Mouse (Mus musculus) G1E (cell line): ENCODE results near the gene Hes7. TPM values are rescaled to one million over a fixed set of nuclear protein-coding genes. Genes with fewer than 3 reads are reported as not detected.
A peak's percentile ranks its signal among the peaks of the same experiment; 100 is the strongest.

Experiments
- ATAC-seq: 2 replicates; pipeline ENCODE4 v1.8.0; 2016; ENCODE audit warnings: mild to moderate bottlenecking; ENCODE audit not compliant: insufficient number of reproducible peaks, poor library complexity, low FRiP score, severe bottlenecking; ENCODE audit errors: extremely low read depth
- DNase-seq: peaks from one replicate; pipeline ENCODE4 v3.0.0; 2012; ENCODE audit warnings: low spot score
- H3K27me3 ChIP-seq: 2 replicates; pipeline ENCODE4 v1.6.1; 2012; ENCODE audit warnings: mild to moderate bottlenecking, low read length, inconsistent platforms; ENCODE audit not compliant: insufficient read depth
- H3K36me3 ChIP-seq: replicated peaks from 2 replicates; pipeline ENCODE3; 2012; ENCODE audit warnings: mild to moderate bottlenecking, inconsistent platforms
- H3K4me1 ChIP-seq: 2 replicates; pipeline ENCODE4 v1.6.1; 2012; ENCODE audit warnings: low read depth, low read length, inconsistent platforms, mixed read lengths; ENCODE audit not compliant: insufficient read depth
- H3K4me3 ChIP-seq: 2 replicates; pipeline ENCODE4 v1.5.1; 2012; ENCODE audit warnings: low read depth, mild to moderate bottlenecking, inconsistent platforms, low read length, moderate library complexity, mixed read lengths
- H3K9me3 ChIP-seq: replicated peaks from 2 replicates; pipeline ENCODE4 v1.6.1; 2012; ENCODE audit warnings: inconsistent platforms
- CTCF ChIP-seq: IDR thresholded peaks from 2 replicates; pipeline ENCODE4 v1.5.1; 2012; ENCODE audit warnings: low read depth, low read length, inconsistent platforms, mixed read lengths
- GATA1 ChIP-seq: IDR thresholded peaks from 2 replicates; pipeline ENCODE4 v1.6.1; 2012; ENCODE audit warnings: borderline replicate concordance, low read length, inconsistent platforms, mixed read lengths
- GATA2 ChIP-seq: IDR thresholded peaks from 2 replicates; pipeline ENCODE4 v1.6.1; 2012; ENCODE audit warnings: low read depth, low read length, inconsistent platforms, borderline replicate concordance
- POLR2AphosphoS5 ChIP-seq: IDR thresholded peaks from 2 replicates; pipeline ENCODE4 v1.6.1; 2012; ENCODE audit warnings: low read depth, low read length, inconsistent platforms; ENCODE audit not compliant: insufficient replicate concordance
- TAL1 ChIP-seq: conservative IDR thresholded peaks from 2 replicates; pipeline ENCODE4 v1.6.1; 2012; ENCODE audit warnings: low read depth, low read length, inconsistent platforms, mixed read lengths
- polyA plus RNA-seq: library from polyadenylated mRNA; stranded (reverse); fragments of >175 nt; gene quantifications from 2 replicates; pipeline ENCODE4 v1.2.3, GENCODE M21; 2012
- total RNA-seq, 2 experiments: library from RNA; stranded (forward) in 1 of 2; stranded (reverse) in 1 of 2; fragments of 200-1000 nt in 1 of 2; fragments of >200 nt in 1 of 2; fragmentation: Nextera tagmentation in 1 of 2; gene quantifications; 2 replicates each; pipeline ENCODE4 v1.2.3; 2014 to 2017

Gene Hes7
- total RNA-seq (2014; fragmentation: Nextera tagmentation) (0.53 TPM in 1 of 2 replicates, not detected in the other), total RNA-seq (2017) (0.22 TPM in 1 of 2 replicates, not detected in the other), polyA plus RNA-seq (1.2 and 2.0 TPM in 2 replicates)

- peaks cover 68% of the 10 kb centered on the region for H3K4me1 ChIP-seq
- DNase-seq, result no peak
- no peaks in the 10 kb centered on the region for H3K9me3 ChIP-seq
- peaks cover 15% of the 10 kb centered on the region; the same call in 1 of the 2 replicates for H3K27me3 ChIP-seq
- TF ChIP-seq POLR2AphosphoS5, result no peak
- no peak for TF ChIP-seq GATA1
- no peak for TF ChIP-seq CTCF
- TF ChIP-seq TAL1, result no peak
- TF ChIP-seq GATA2, result no peak
- H3K36me3 ChIP-seq, result no peaks in the 10 kb centered on the region
- ATAC-seq, result no peak
- H3K4me3 ChIP-seq, result peak within 1 kb of the TSS; percentile 79; the same call in 1 of the 2 replicates
Measured at GRCm38 (mm10) chr11:69120221-69121000, at the start of gene Hes7. TSS of gene Hes7 (plus strand) at chr11:69120404.

- TF ChIP-seq GATA2 (no peak), GATA1 (no peak), TAL1 (no peak)
Measured at GRCm38 (mm10) chr11:69070590-69071222, 49.5 kb upstream of the Hes7 start, which contains the start of gene Tmem107. TSS of gene Tmem107 (plus strand) at chr11:69070806.

GRCm38 (mm10) chr11:69071262-69071661, 48.9 kb upstream of the Hes7 start:
- no peaks in the 10 kb centered on the region for H3K9me3 ChIP-seq
- H3K36me3 ChIP-seq, result no peaks in the 10 kb centered on the region
- TF ChIP-seq TAL1, result no peak
- no peak for TF ChIP-seq GATA1
- TF ChIP-seq POLR2AphosphoS5, result no peak
- no peak for TF ChIP-seq CTCF
- no peak for TF ChIP-seq GATA2
- ATAC-seq (no peak), DNase-seq (no peak)
- H3K4me1 ChIP-seq, result peaks cover 56% of the 10 kb centered on the region
- H3K27me3 ChIP-seq, result no peaks in the 10 kb centered on the region
- peak overlapping the region; percentile 80 for H3K4me3 ChIP-seq

More at GRCm38 (mm10) chr11:69070590-69071222, 49.5 kb upstream of the Hes7 start, which contains the start of gene Tmem107:
- DNase-seq (peak; percentile 67), ATAC-seq (no peak; the same call in 1 of the 2 replicates)
- Histone ChIP-seq H3K27me3 (no peaks in the 10 kb centered on the region), H3K36me3 (no peaks in the 10 kb centered on the region), H3K9me3 (no peaks in the 10 kb centered on the region), H3K4me1 (peaks cover 56% of the 10 kb centered on the region), H3K4me3 (peak within 1 kb of the TSS; percentile 80)

GRCm38 (mm10) chr11:69072234-69072633, 48.0 kb upstream of the Hes7 start:
- ATAC-seq (no peak), DNase-seq (no peak)
- Histone ChIP-seq H3K4me3 (peak overlapping the region; percentile 61; the same call in 1 of the 2 replicates), H3K9me3 (no peaks in the 10 kb centered on the region), H3K4me1 (peaks cover 52% of the 10 kb centered on the region), H3K36me3 (no peaks in the 10 kb centered on the region), H3K27me3 (no peaks in the 10 kb centered on the region)
- TF ChIP-seq CTCF (no peak), GATA1 (no peak), GATA2 (no peak), POLR2AphosphoS5 (no peak), TAL1 (no peak)

GRCm38 (mm10) chr11:69072666-69073064, 47.5 kb upstream of the Hes7 start:
- Histone ChIP-seq H3K27me3 (0 out of 2 replicates have a peak, but pooled peaks cover 3% of the 10 kb centered on the region), H3K4me3 (peak overlapping the region; percentile 61; the same call in 1 of the 2 replicates), H3K4me1 (peaks cover 56% of the 10 kb centered on the region), H3K36me3 (no peaks in the 10 kb centered on the region), H3K9me3 (no peaks in the 10 kb centered on the region)
- ATAC-seq (no peak), DNase-seq (no peak)
- TF ChIP-seq TAL1 (no peak), GATA1 (no peak), CTCF (no peak), POLR2AphosphoS5 (no peak), GATA2 (no peak)

GRCm38 (mm10) chr11:69073065-69073888, 46.9 kb upstream of the Hes7 start:
- Histone ChIP-seq H3K27me3 (0 out of 2 replicates have a peak, but pooled peaks cover 3% of the 10 kb centered on the region), H3K4me3 (no peak overlapping the region), H3K4me1 (peaks cover 59% of the 10 kb centered on the region), H3K36me3 (no peaks in the 10 kb centered on the region), H3K9me3 (no peaks in the 10 kb centered on the region)
- TF ChIP-seq POLR2AphosphoS5 (peak; percentile 100), TAL1 (no peak), GATA2 (0 out of 2 replicates have a peak, but pooled peaks have one; percentile 58), CTCF (no peak)
- ATAC-seq (peak; percentile 79), DNase-seq (peak; percentile 82)
